Comparison of ENCODE assay signal across 9 mouse cellular contexts in genomic region chr12:8811441-8811871, GRCm38 (mm10). TPM values are rescaled to one million over a fixed set of nuclear protein-coding genes. Genes with fewer than 3 reads are reported as not detected.
DNase-seq lines count a peak whose midpoint lies in the region; ATAC-seq and TF ChIP-seq lines count a peak whose summit lies in the region.
"Had no signal": no experiment of that assay in that cellular context is flagged by ENCODE, and none has a peak within 500 bp of the region (broad histone marks: within the 10 kb centered on the region; RNA-seq: fewer than 3 reads in every experiment).

No protein-coding gene starts in this region.

- H3K27ac ChIP-seq in layer of hippocampus, adult 2 months, result no peak overlapping the region
- H3K27ac ChIP-seq in liver, embryonic 13.5 days, result no peak overlapping the region

- no peak overlapping the region for H3K4me2 ChIP-seq in liver, embryonic 13.5 days

- no peak overlapping the region for H3K4me3 ChIP-seq in layer of hippocampus, adult 2 months
- no peak overlapping the region for H3K4me3 ChIP-seq in liver, embryonic 13.5 days (replicated peaks)
- H3K4me3 ChIP-seq: erythroblast, embryonic 14.5 days had no signal

- H3K4me1 ChIP-seq in liver, embryonic 13.5 days (replicated peaks), result 0 out of 2 replicates have a peak, but pooled peaks cover 9% of the 10 kb centered on the region

- H3K9me3 ChIP-seq in liver, embryonic 13.5 days (replicated peaks), result no peaks in the 10 kb centered on the region

- no peak for DNase-seq in layer of hippocampus, adult 2 months (ENCODE audit: low spot score in 2 of 2)
- no peak for DNase-seq in layer of hippocampus, postnatal 25 days (ENCODE audit: extremely low spot score in 1 of 2, low spot score in 1 of 2)
- DNase-seq in heart, postnatal 4 days, result peak; percentile 60
- no peak for DNase-seq in liver, embryonic 13.5 days
- DNase-seq in urinary bladder, adult 2 months (ENCODE audit: low spot score), result peak; percentile 79
- no peak for DNase-seq in right cerebral cortex, adult 2 months (ENCODE audit: low spot score in 2 of 2)
- no peak for DNase-seq in left cerebral cortex, adult 18-20 months (ENCODE audit: low spot score in 2 of 2)
- no peak for DNase-seq in gastrocnemius, postnatal 25 days

- peak; percentile 71 for ATAC-seq in liver, embryonic 13.5 days (ENCODE audit: low read depth)

- no peaks in the 10 kb centered on the region for H3K36me3 ChIP-seq in liver, embryonic 13.5 days

- 0 out of 2 replicates have a peak, but pooled peaks cover 3% of the 10 kb centered on the region for H3K27me3 ChIP-seq in liver, embryonic 13.5 days

- WGBS in liver, embryonic 13.5 days (ENCODE audit: insufficient replicate concordance), result 56% methylated on average over 6 of the region's 6 CpGs

- no peak overlapping the region for H3K9ac ChIP-seq in liver, embryonic 13.5 days

- TF ChIP-seq CTCF in layer of hippocampus, adult 2 months (conservative IDR thresholded peaks at IDR 0.05), result 0 out of 2 replicates have a peak, but pooled peaks have one; percentile 21

RNA-seq across cellular contexts. Expression of gene Sdc1, which starts 40.3 kb away (rescaled TPM):
- under 1 TPM; 0.69 to 0.93 TPM for total RNA-seq in layer of hippocampus, adult 2 months (2021)
- total RNA-seq in layer of hippocampus, postnatal 25 days (2021), result 1 to 10 TPM; 1.3 to 1.8 TPM
- total RNA-seq in heart, postnatal 4 days (2021), result 10 to 100 TPM; 30.2 to 30.8 TPM
- polyA plus RNA-seq in liver, embryonic 13.5 days (2015; fragmentation: Nextera tagmentation; extraction: Ambion mirVana), result 23.3 and 29.6 TPM in 2 replicates
- polyA plus RNA-seq in urinary bladder, adult 2 months (2012; rRNA removed), result 231 TPM in 2 replicates
- total RNA-seq in left cerebral cortex, adult 18-20 months (2021), result 1 to 10 TPM; 1.2 to 1.6 TPM
- total RNA-seq in gastrocnemius, postnatal 25 days (2021), result 1 to 10 TPM; 3.6 to 5.1 TPM

Comparison
In these comparisons a context has a peak if more than half of its experiments do, and no peak if none do; other contexts are left out.
1. DNase-seq: peak in heart, postnatal 4 days (single experiment) and urinary bladder, adult 2 months (single experiment); none in layer of hippocampus, adult 2 months (0 of 2), layer of hippocampus, postnatal 25 days (0 of 2), liver, embryonic 13.5 days (single experiment), right cerebral cortex, adult 2 months (0 of 2), left cerebral cortex, adult 18-20 months (0 of 2) and gastrocnemius, postnatal 25 days (single experiment).
2. RNA of gene Sdc1, which starts 40.3 kb away (total RNA-seq): 30.2 to 30.8 TPM in heart, postnatal 4 days; 3.6 to 5.1 TPM in gastrocnemius, postnatal 25 days, 1.3 to 1.8 TPM in layer of hippocampus, postnatal 25 days, 1.2 to 1.6 TPM in left cerebral cortex, adult 18-20 months and 0.69 to 0.93 TPM in layer of hippocampus, adult 2 months; every median in the first group is over 4 times any median in the second.